Mouse (Mus musculus) liver, embryonic 13.5 days (tissue): ENCODE measurements at regions not wholly inside any gene's neighbourhood (a gene's known extent, or its start where the extent isn't known, plus 50 kb on each side); places are given as distances from the start of the nearest gene placed in this dataset.

ENCODE experiments used
- ATAC-seq: fragments of 200-750 bp; cut with Nextera tagmentation; 2 replicates; pipeline ENCODE4 v1.8.0; 2017; ENCODE audit warnings: low read depth, mild to moderate bottlenecking, moderate number of reproducible peaks, moderate library complexity
- DNase-seq: peaks from one replicate; pipeline ENCODE4 v3.0.0; 2022
- H3K27ac ChIP-seq: fragments of 300-500 bp; sonication (generic); 2 replicates; pipeline ENCODE4 v1.5.1; 2015; ENCODE audit warnings: moderate library complexity, mild to moderate bottlenecking, inconsistent platforms
- H3K27me3 ChIP-seq: fragments of 300-500 bp; sonication (generic); 2 replicates; pipeline ENCODE4 v1.6.1; 2015; ENCODE audit warnings: mild to moderate bottlenecking, inconsistent platforms
- H3K36me3 ChIP-seq: fragments of 300-500 bp; sonication (generic); 2 replicates; pipeline ENCODE4 v1.6.1; 2015; ENCODE audit warnings: mild to moderate bottlenecking, inconsistent platforms
- H3K4me1 ChIP-seq: fragments of 300-500 bp; sonication (generic); replicated peaks from 2 replicates; pipeline ENCODE4 v1.6.1; 2015; ENCODE audit warnings: inconsistent platforms
- H3K4me2 ChIP-seq: fragments of 300-500 bp; sonication (generic); 2 replicates; pipeline ENCODE4 v1.6.1; 2015; ENCODE audit warnings: inconsistent platforms, mild to moderate bottlenecking, moderate library complexity
- H3K4me3 ChIP-seq: fragments of 300-500 bp; sonication (generic); replicated peaks from 2 replicates; pipeline ENCODE4 v1.5.1; 2015; ENCODE audit warnings: mild to moderate bottlenecking, inconsistent platforms
- H3K9ac ChIP-seq: fragments of 300-500 bp; sonication (generic); 2 replicates; pipeline ENCODE4 v1.6.1; 2015; ENCODE audit warnings: mild to moderate bottlenecking, inconsistent platforms
- H3K9me3 ChIP-seq: fragments of 300-500 bp; sonication (generic); replicated peaks from 2 replicates; pipeline ENCODE4 v1.6.1; 2016; ENCODE audit warnings: inconsistent platforms
- WGBS: fragments of 180-500 bp; shearing (Covaris S2); methylation state at CpG from one replicate; pipeline ENCODE4 v1.1.7; 2015; ENCODE audit not compliant: insufficient replicate concordance; 5-methylcytosine and 5-hydroxymethylcytosine counted together

- Histone ChIP-seq H3K4me3 (no peak overlapping the region), H3K4me2 (no peak overlapping the region), H3K27ac (no peak overlapping the region), H3K9me3 (no peaks in the 10 kb centered on the region), H3K36me3 (no peaks in the 10 kb centered on the region), H3K27me3 (no peaks in the 10 kb centered on the region), H3K4me1 (no peaks in the 10 kb centered on the region), H3K9ac (no peak overlapping the region)
- no peak for DNase-seq
- 23% methylated on average over 1 of the region's 1 CpGs for WGBS
- no peak for ATAC-seq
Observed at GRCm38 (mm10) chr1:81950853-81951252, 282.1 kb upstream of the Gm9747 start.

GRCm38 (mm10) chr1:81951493-81952011 is 281.4 kb upstream of the Gm9747 start:
- Histone ChIP-seq H3K4me3 (no peak overlapping the region), H3K4me1 (no peaks in the 10 kb centered on the region), H3K27ac (no peak overlapping the region), H3K36me3 (no peaks in the 10 kb centered on the region), H3K9ac (no peak overlapping the region), H3K9me3 (no peaks in the 10 kb centered on the region), H3K4me2 (no peak overlapping the region), H3K27me3 (no peaks in the 10 kb centered on the region)
- 66% methylated on average over 4 of the region's 4 CpGs for WGBS
- ATAC-seq (no peak), DNase-seq (no peak)

GRCm38 (mm10) chr1:81952095-81952494 is 280.8 kb upstream of the Gm9747 start:
- Histone ChIP-seq H3K4me2 (no peak overlapping the region), H3K9me3 (no peaks in the 10 kb centered on the region), H3K4me3 (no peak overlapping the region), H3K9ac (no peak overlapping the region), H3K27me3 (no peaks in the 10 kb centered on the region), H3K27ac (no peak overlapping the region), H3K4me1 (no peaks in the 10 kb centered on the region), H3K36me3 (no peaks in the 10 kb centered on the region)
- DNase-seq (no peak), ATAC-seq (no peak)
- WGBS, result 50% methylated on average over 3 of the region's 3 CpGs

GRCm38 (mm10) chr1:81954507-81954906 is 278.4 kb upstream of the Gm9747 start:
- WGBS, result 62% methylated on average over 2 of the region's 2 CpGs
- H3K4me3 ChIP-seq, result no peak overlapping the region
- no peak overlapping the region for H3K4me2 ChIP-seq
- no peaks in the 10 kb centered on the region for H3K4me1 ChIP-seq
- ATAC-seq (no peak), DNase-seq (no peak)
- no peaks in the 10 kb centered on the region for H3K9me3 ChIP-seq
- H3K36me3 ChIP-seq, result no peaks in the 10 kb centered on the region
- H3K9ac ChIP-seq, result no peak overlapping the region
- H3K27me3 ChIP-seq, result no peaks in the 10 kb centered on the region
- no peak overlapping the region for H3K27ac ChIP-seq

GRCm38 (mm10) chr1:81967062-81967461 is 265.9 kb upstream of the Gm9747 start:
- H3K9ac ChIP-seq, result no peak overlapping the region
- H3K27me3 ChIP-seq, result no peaks in the 10 kb centered on the region
- no peak overlapping the region for H3K27ac ChIP-seq
- DNase-seq (no peak), ATAC-seq (no peak)
- no peaks in the 10 kb centered on the region for H3K36me3 ChIP-seq
- no peaks in the 10 kb centered on the region for H3K9me3 ChIP-seq
- WGBS, result 59% methylated on average over 1 of the region's 1 CpGs
- H3K4me3 ChIP-seq, result no peak overlapping the region
- H3K4me1 ChIP-seq, result no peaks in the 10 kb centered on the region
- H3K4me2 ChIP-seq, result no peak overlapping the region

- Histone ChIP-seq H3K9me3 (no peaks in the 10 kb centered on the region), H3K27ac (no peak overlapping the region), H3K4me1 (no peaks in the 10 kb centered on the region), H3K9ac (no peak overlapping the region), H3K27me3 (no peaks in the 10 kb centered on the region), H3K4me3 (no peak overlapping the region), H3K4me2 (no peak overlapping the region), H3K36me3 (no peaks in the 10 kb centered on the region)
- DNase-seq, result no peak
- 59% methylated on average over 1 of the region's 1 CpGs for WGBS
- no peak for ATAC-seq
Observed at GRCm38 (mm10) chr1:81967746-81968295, 265.1 kb upstream of the Gm9747 start.

- Histone ChIP-seq H3K4me2 (no peak overlapping the region), H3K27ac (no peak overlapping the region), H3K9me3 (no peaks in the 10 kb centered on the region), H3K9ac (no peak overlapping the region), H3K36me3 (no peaks in the 10 kb centered on the region), H3K4me1 (no peaks in the 10 kb centered on the region), H3K4me3 (no peak overlapping the region), H3K27me3 (no peaks in the 10 kb centered on the region)
- 47% methylated on average over 5 of the region's 5 CpGs for WGBS
- DNase-seq, result no peak
- no peak for ATAC-seq
Observed at GRCm38 (mm10) chr1:81972575-81972974, 260.3 kb upstream of the Gm9747 start.

GRCm38 (mm10) chr1:81973481-81973880 is 259.4 kb upstream of the Gm9747 start:
- no peaks in the 10 kb centered on the region for H3K27me3 ChIP-seq
- no peak for ATAC-seq
- no peak overlapping the region for H3K4me3 ChIP-seq
- H3K4me2 ChIP-seq, result no peak overlapping the region
- H3K4me1 ChIP-seq, result no peaks in the 10 kb centered on the region
- 61% methylated on average over 4 of the region's 4 CpGs for WGBS
- H3K9me3 ChIP-seq, result no peaks in the 10 kb centered on the region
- no peak for DNase-seq
- H3K9ac ChIP-seq, result no peak overlapping the region
- no peak overlapping the region for H3K27ac ChIP-seq
- H3K36me3 ChIP-seq, result no peaks in the 10 kb centered on the region

GRCm38 (mm10) chr1:82007943-82008342 is 225.0 kb upstream of the Gm9747 start:
- 67% methylated on average over 5 of the region's 5 CpGs for WGBS
- Histone ChIP-seq H3K4me3 (no peak overlapping the region), H3K27me3 (no peaks in the 10 kb centered on the region), H3K4me2 (no peak overlapping the region), H3K36me3 (no peaks in the 10 kb centered on the region), H3K9me3 (no peaks in the 10 kb centered on the region), H3K4me1 (no peaks in the 10 kb centered on the region), H3K9ac (no peak overlapping the region), H3K27ac (no peak overlapping the region)
- ATAC-seq (no peak), DNase-seq (no peak)

GRCm38 (mm10) chr1:82008805-82009204 is 224.1 kb upstream of the Gm9747 start:
- H3K4me1 ChIP-seq, result no peaks in the 10 kb centered on the region
- no peak overlapping the region for H3K4me2 ChIP-seq
- no peak overlapping the region for H3K9ac ChIP-seq
- no peak overlapping the region for H3K27ac ChIP-seq
- no peak overlapping the region for H3K4me3 ChIP-seq
- DNase-seq, result no peak
- ATAC-seq, result no peak
- WGBS, result 57% methylated on average over 4 of the region's 4 CpGs
- no peaks in the 10 kb centered on the region for H3K9me3 ChIP-seq
- no peaks in the 10 kb centered on the region for H3K36me3 ChIP-seq
- H3K27me3 ChIP-seq, result no peaks in the 10 kb centered on the region

GRCm38 (mm10) chr1:82010995-82011394 is 221.9 kb upstream of the Gm9747 start:
- WGBS, result 38% methylated on average over 1 of the region's 1 CpGs
- no peaks in the 10 kb centered on the region for H3K9me3 ChIP-seq

GRCm38 (mm10) chr1:82015341-82015740 is 217.6 kb upstream of the Gm9747 start:
- no peak for DNase-seq
- Histone ChIP-seq H3K9ac (no peak overlapping the region), H3K27ac (no peak overlapping the region), H3K4me2 (no peak overlapping the region), H3K36me3 (no peaks in the 10 kb centered on the region), H3K4me1 (no peaks in the 10 kb centered on the region), H3K9me3 (no peaks in the 10 kb centered on the region), H3K27me3 (no peaks in the 10 kb centered on the region), H3K4me3 (no peak overlapping the region)
- no peak for ATAC-seq

More at GRCm38 (mm10) chr1:82010995-82011394, 221.9 kb upstream of the Gm9747 start:
- H3K9ac ChIP-seq, result no peak overlapping the region
- no peaks in the 10 kb centered on the region for H3K27me3 ChIP-seq
- H3K4me1 ChIP-seq, result no peaks in the 10 kb centered on the region
- H3K36me3 ChIP-seq, result no peaks in the 10 kb centered on the region
- ATAC-seq (no peak), DNase-seq (no peak)
- no peak overlapping the region for H3K4me3 ChIP-seq
- no peak overlapping the region for H3K27ac ChIP-seq
- H3K4me2 ChIP-seq, result no peak overlapping the region
